Mouse (Mus musculus): ENCODE results near the gene Ngb. TPM values are rescaled to one million over a fixed set of nuclear protein-coding genes. Genes with fewer than 3 reads are reported as not detected.

Gene Ngb
- polyA plus RNA-seq (2014; fragmentation: Illumina TruSeq; extraction: RNeasy Lipid Tissue Mini Kit (QIAGEN cat#74804)): not detected

GRCm38 (mm10) chr12:87102165-87102631 is at the start of gene Ngb:
Gene Ngb (minus strand): TSS chr12:87102539.

GRCm38 (mm10) chr12:87147395-87148089 is 45.2 kb upstream of the Ngb start, which contains the start of gene Pomt2:
Gene Pomt2 (minus strand): TSS chr12:87147968.

GRCm38 (mm10) chr12:87146966-87147365 is 44.6 kb upstream of the Ngb start, which contains the start of gene Gstz1:
Gene Gstz1 (plus strand): TSS chr12:87147165.

Other genes starting within 250 kb of the Ngb start
- gene Irf2bpl, start 217.7 kb downstream of the Ngb start, polyA plus RNA-seq (2014; fragmentation: Illumina TruSeq; extraction: RNeasy Lipid Tissue Mini Kit (QIAGEN cat#74804)): 36.3 TPM
- 22.0 TPM for gene Cipc, start 155.5 kb downstream of the Ngb start, polyA plus RNA-seq (2014; fragmentation: Illumina TruSeq; extraction: RNeasy Lipid Tissue Mini Kit (QIAGEN cat#74804))
- gene Zdhhc22, start 112.1 kb downstream of the Ngb start, polyA plus RNA-seq (2014; fragmentation: Illumina TruSeq; extraction: RNeasy Lipid Tissue Mini Kit (QIAGEN cat#74804)): 0.26 TPM
- gene Tmem63c, start 81.2 kb downstream of the Ngb start, polyA plus RNA-seq (2014; fragmentation: Illumina TruSeq; extraction: RNeasy Lipid Tissue Mini Kit (QIAGEN cat#74804)): not detected
- 43.6 TPM for gene Gstz1, start 44.6 kb upstream of the Ngb start, polyA plus RNA-seq (2014; fragmentation: Illumina TruSeq; extraction: RNeasy Lipid Tissue Mini Kit (QIAGEN cat#74804))
- 14.3 TPM for gene Pomt2, start 45.4 kb upstream of the Ngb start, polyA plus RNA-seq (2014; fragmentation: Illumina TruSeq; extraction: RNeasy Lipid Tissue Mini Kit (QIAGEN cat#74804))
- gene Samd15, start 97.2 kb upstream of the Ngb start, polyA plus RNA-seq (2014; fragmentation: Illumina TruSeq; extraction: RNeasy Lipid Tissue Mini Kit (QIAGEN cat#74804)): 1.3 TPM
- 27.0 TPM for gene Tmed8, start 97.9 kb upstream of the Ngb start, polyA plus RNA-seq (2014; fragmentation: Illumina TruSeq; extraction: RNeasy Lipid Tissue Mini Kit (QIAGEN cat#74804))
- gene Noxred1, start 136.2 kb upstream of the Ngb start, polyA plus RNA-seq (2014; fragmentation: Illumina TruSeq; extraction: RNeasy Lipid Tissue Mini Kit (QIAGEN cat#74804)): 0.57 TPM
- 19.7 TPM for gene Vipas39, start 163.7 kb upstream of the Ngb start, polyA plus RNA-seq (2014; fragmentation: Illumina TruSeq; extraction: RNeasy Lipid Tissue Mini Kit (QIAGEN cat#74804))
- gene Ahsa1, start 163.9 kb upstream of the Ngb start, polyA plus RNA-seq (2014; fragmentation: Illumina TruSeq; extraction: RNeasy Lipid Tissue Mini Kit (QIAGEN cat#74804)): 185 TPM
- gene Ism2, start 197.2 kb upstream of the Ngb start, polyA plus RNA-seq (2014; fragmentation: Illumina TruSeq; extraction: RNeasy Lipid Tissue Mini Kit (QIAGEN cat#74804)): not detected

Data from ovary, adult 10 weeks (tissue).